Mouse (Mus musculus): ENCODE data around the gene Frmd8. TPM values are rescaled to one million over a fixed set of nuclear protein-coding genes. Genes with fewer than 3 reads are reported as not detected.

The Frmd8 gene
- polyA plus RNA-seq (2014; fragmentation: Nextera tagmentation; extraction: Ambion mirVana), result 9.4 and 12.7 TPM in 2 replicates

GRCm38 (mm10) chr19:5874969-5875480 lies at the start of gene Frmd8:
TSS of gene Frmd8 (minus strand) at chr19:5875274.
- Histone ChIP-seq H3K27me3 (ENCODE audit: control insufficient read depth, insufficient read depth, low read length) (no peaks in the 10 kb centered on the region), H3K4me1 (ENCODE audit: control insufficient read depth, insufficient read depth, low read length) (peaks cover 14% of the 10 kb centered on the region)
- WGBS, result 0% methylated on average over 37 of the region's 37 CpGs

GRCm38 (mm10) chr19:5924713-5925093 lies 49.6 kb upstream of the Frmd8 start, which contains the start of gene Cdc42ep2:
TSS of gene Cdc42ep2 (minus strand) at chr19:5924816.
- H3K9ac ChIP-seq (replicated peaks; ENCODE audit: low read depth, low read length), result peak within 1 kb of the TSS; percentile 65
- peak within 1 kb of the TSS; percentile 74 for H3K27ac ChIP-seq (ENCODE audit: low read depth, low read length)
- under 1% methylated on average over 18 of the region's 18 CpGs for WGBS

More at GRCm38 (mm10) chr19:5874969-5875480, at the start of gene Frmd8:
- Histone ChIP-seq H3K4me2 (ENCODE audit: low read depth, low read length) (peak within 1 kb of the TSS; percentile 95), H3K36me3 (ENCODE audit: control insufficient read depth, insufficient read depth, low read length) (no peaks in the 10 kb centered on the region), H3K9me3 (ENCODE audit: control insufficient read depth, low read length) (no peaks in the 10 kb centered on the region), H3K4me3 (ENCODE audit: low read depth, low read length) (peak within 1 kb of the TSS; percentile 69), H3K27ac (ENCODE audit: low read depth, low read length) (peak within 1 kb of the TSS; percentile 52), H3K9ac (replicated peaks; ENCODE audit: low read depth, low read length) (peak within 1 kb of the TSS; percentile 68)
- peak; percentile 90 for ATAC-seq (ENCODE audit: low read depth)

GRCm38 (mm10) chr19:5923990-5924712 lies 49.1 kb upstream of the Frmd8 start:
- H3K36me3 ChIP-seq (ENCODE audit: control insufficient read depth, insufficient read depth, low read length), result no peaks in the 10 kb centered on the region
- H3K9me3 ChIP-seq (ENCODE audit: control insufficient read depth, low read length), result no peaks in the 10 kb centered on the region
- H3K4me3 ChIP-seq (ENCODE audit: low read depth, low read length), result peak overlapping the region; percentile 66
- peak overlapping the region; percentile 74 for H3K27ac ChIP-seq (ENCODE audit: low read depth, low read length)
- peak overlapping the region; percentile 96 for H3K4me2 ChIP-seq (ENCODE audit: low read depth, low read length)
- H3K4me1 ChIP-seq (ENCODE audit: control insufficient read depth, insufficient read depth, low read length), result peaks cover 6% of the 10 kb centered on the region; the same call in 1 of the 2 replicates
- peak overlapping the region; percentile 65 for H3K9ac ChIP-seq (replicated peaks; ENCODE audit: low read depth, low read length)
- H3K27me3 ChIP-seq (ENCODE audit: control insufficient read depth, insufficient read depth, low read length), result no peaks in the 10 kb centered on the region
- under 1% methylated on average over 38 of the region's 38 CpGs for WGBS
- peak; percentile 78 for ATAC-seq (ENCODE audit: low read depth)

More at GRCm38 (mm10) chr19:5924713-5925093, 49.6 kb upstream of the Frmd8 start, which contains the start of gene Cdc42ep2:
- Histone ChIP-seq H3K4me3 (ENCODE audit: low read depth, low read length) (peak within 1 kb of the TSS; percentile 66), H3K9me3 (ENCODE audit: control insufficient read depth, low read length) (no peaks in the 10 kb centered on the region), H3K4me1 (ENCODE audit: control insufficient read depth, insufficient read depth, low read length) (peaks cover 6% of the 10 kb centered on the region; the same call in 1 of the 2 replicates), H3K27me3 (ENCODE audit: control insufficient read depth, insufficient read depth, low read length) (no peaks in the 10 kb centered on the region), H3K36me3 (ENCODE audit: control insufficient read depth, insufficient read depth, low read length) (no peaks in the 10 kb centered on the region), H3K4me2 (ENCODE audit: low read depth, low read length) (peak within 1 kb of the TSS; percentile 96)
- peak; percentile 95 for ATAC-seq (ENCODE audit: low read depth)

GRCm38 (mm10) chr19:5922963-5923362 lies 47.9 kb upstream of the Frmd8 start:
- Histone ChIP-seq H3K9ac (replicated peaks; ENCODE audit: low read depth, low read length) (no peak overlapping the region), H3K27me3 (ENCODE audit: control insufficient read depth, insufficient read depth, low read length) (no peaks in the 10 kb centered on the region), H3K4me1 (ENCODE audit: control insufficient read depth, insufficient read depth, low read length) (peaks cover 6% of the 10 kb centered on the region; the same call in 1 of the 2 replicates), H3K4me3 (ENCODE audit: low read depth, low read length) (no peak overlapping the region), H3K4me2 (ENCODE audit: low read depth, low read length) (no peak overlapping the region), H3K27ac (ENCODE audit: low read depth, low read length) (no peak overlapping the region), H3K9me3 (ENCODE audit: control insufficient read depth, low read length) (no peaks in the 10 kb centered on the region), H3K36me3 (ENCODE audit: control insufficient read depth, insufficient read depth, low read length) (no peaks in the 10 kb centered on the region)
- 91% methylated on average over 3 of the region's 3 CpGs for WGBS
- no peak for ATAC-seq (ENCODE audit: low read depth)

GRCm38 (mm10) chr19:5922119-5922942 lies 47.3 kb upstream of the Frmd8 start:
- Histone ChIP-seq H3K27ac (ENCODE audit: low read depth, low read length) (no peak overlapping the region), H3K4me3 (ENCODE audit: low read depth, low read length) (no peak overlapping the region), H3K36me3 (ENCODE audit: control insufficient read depth, insufficient read depth, low read length) (no peaks in the 10 kb centered on the region), H3K4me2 (ENCODE audit: low read depth, low read length) (0 out of 2 replicates have a peak overlapping the region, but pooled peaks have one; percentile 27), H3K27me3 (ENCODE audit: control insufficient read depth, insufficient read depth, low read length) (no peaks in the 10 kb centered on the region), H3K4me1 (ENCODE audit: control insufficient read depth, insufficient read depth, low read length) (peaks cover 6% of the 10 kb centered on the region; the same call in 1 of the 2 replicates), H3K9ac (replicated peaks; ENCODE audit: low read depth, low read length) (peak overlapping the region; percentile 28; the same call in 1 of the 2 replicates), H3K9me3 (ENCODE audit: control insufficient read depth, low read length) (no peaks in the 10 kb centered on the region)
- ATAC-seq (ENCODE audit: low read depth), result no peak
- WGBS, result 85% methylated on average over 15 of the region's 15 CpGs

- Histone ChIP-seq H3K4me3 (ENCODE audit: low read depth, low read length) (no peak overlapping the region), H3K9ac (replicated peaks; ENCODE audit: low read depth, low read length) (peak overlapping the region; percentile 28; the same call in 1 of the 2 replicates)
These were observed 46.6 kb upstream of the Frmd8 start for GRCm38 (mm10) chr19:5921715-5922114.

GRCm38 (mm10) chr19:5913007-5913719 lies 38.1 kb upstream of the Frmd8 start, which contains the start of gene Dpf2:
TSS of gene Dpf2 (minus strand) at chr19:5913010.
- Histone ChIP-seq H3K4me2 (ENCODE audit: low read depth, low read length) (peak within 1 kb of the TSS; percentile 86), H3K27me3 (ENCODE audit: control insufficient read depth, insufficient read depth, low read length) (no peaks in the 10 kb centered on the region), H3K27ac (ENCODE audit: low read depth, low read length) (peak within 1 kb of the TSS; percentile 82), H3K4me3 (ENCODE audit: low read depth, low read length) (peak within 1 kb of the TSS; percentile 93), H3K9me3 (ENCODE audit: control insufficient read depth, low read length) (no peaks in the 10 kb centered on the region), H3K9ac (replicated peaks; ENCODE audit: low read depth, low read length) (peak within 1 kb of the TSS; percentile 81), H3K36me3 (ENCODE audit: control insufficient read depth, insufficient read depth, low read length) (no peaks in the 10 kb centered on the region), H3K4me1 (ENCODE audit: control insufficient read depth, insufficient read depth, low read length) (peaks cover 31% of the 10 kb centered on the region)
- 21% methylated on average over 13 of the region's 13 CpGs for WGBS
- ATAC-seq (ENCODE audit: low read depth), result peak; percentile 69; the same call in 1 of the 2 replicates

More at GRCm38 (mm10) chr19:5921715-5922114, 46.6 kb upstream of the Frmd8 start:
- no peak overlapping the region for H3K27ac ChIP-seq (ENCODE audit: low read depth, low read length)
- H3K9me3 ChIP-seq (ENCODE audit: control insufficient read depth, low read length), result no peaks in the 10 kb centered on the region
- H3K4me2 ChIP-seq (ENCODE audit: low read depth, low read length), result peak overlapping the region; percentile 27; the same call in 1 of the 2 replicates
- ATAC-seq (ENCODE audit: low read depth), result no peak
- H3K36me3 ChIP-seq (ENCODE audit: control insufficient read depth, insufficient read depth, low read length), result no peaks in the 10 kb centered on the region
- H3K4me1 ChIP-seq (ENCODE audit: control insufficient read depth, insufficient read depth, low read length), result peaks cover 6% of the 10 kb centered on the region; the same call in 1 of the 2 replicates
- 25% methylated on average over 9 of the region's 9 CpGs for WGBS
- no peaks in the 10 kb centered on the region for H3K27me3 ChIP-seq (ENCODE audit: control insufficient read depth, insufficient read depth, low read length)

Data from neural tube, embryonic 14.5 days (tissue).